Mouse (Mus musculus) macrophage (primary cell): ENCODE measurements around the gene Ccdc188. TPM values are rescaled to one million over a fixed set of nuclear protein-coding genes. Genes with fewer than 3 reads are reported as not detected.
"Not testable (repeated sequence)": the region's sequence is repeated elsewhere in the genome, so short reads cannot be mapped to it uniquely, and the experiment has no call there.

ENCODE experiments used
- H3K27ac ChIP-seq: fragments of 350-480 bp; formaldehyde crosslinking; 2 replicates; pipeline ENCODE4 v1.9.0; 2021
- H3K36me3 ChIP-seq: fragments of 350-480 bp; formaldehyde crosslinking; 2 replicates; pipeline ENCODE4 v1.9.0; 2021; ENCODE audit errors: inconsistent target
- H3K4me3 ChIP-seq: fragments of 350-480 bp; formaldehyde crosslinking; 2 replicates; pipeline ENCODE4 v1.9.0; 2021; ENCODE audit errors: inconsistent target
- H3K79me2 ChIP-seq: fragments of 350-480 bp; formaldehyde crosslinking; 2 replicates; pipeline ENCODE4 v1.9.0; 2021; ENCODE audit errors: inconsistent target
- WGBS: methylation state at CpG from one replicate; pipeline ENCODE4 v1.1.7; 2026; ENCODE audit warnings: inconsistent platforms; ENCODE audit not compliant: missing documents; 5-methylcytosine and 5-hydroxymethylcytosine counted together
- polyA plus RNA-seq: library from polyadenylated mRNA; stranded (reverse); fragments of 250-400 nt; gene quantifications from 3 replicates; pipeline ENCODE4 v1.2.4, GENCODE M21; 2018; ENCODE audit warnings: inconsistent platforms

Gene Ccdc188
- polyA plus RNA-seq, 1 experiment from 2014 or later: not detected

GRCm38 (mm10) chr16:18194208-18194985, 23.3 kb upstream of the Ccdc188 start:
- H3K27ac ChIP-seq: peak overlapping the region; percentile 60
- WGBS: 89% methylated on average over 15 of the region's 15 CpGs
- no peak overlapping the region for H3K4me3 ChIP-seq
- H3K79me2 ChIP-seq: no peaks in the 10 kb centered on the region
- H3K36me3 ChIP-seq: no peaks in the 10 kb centered on the region

- Histone ChIP-seq H3K79me2 (no peaks in the 10 kb centered on the region), H3K4me3 (no peak overlapping the region), H3K36me3 (no peaks in the 10 kb centered on the region), H3K27ac (peak overlapping the region; percentile 60)
- 5% methylated on average over 5 of the region's 5 CpGs for WGBS
Observed at GRCm38 (mm10) chr16:18195068-18195467, 22.6 kb upstream of the Ccdc188 start.

DNA sequence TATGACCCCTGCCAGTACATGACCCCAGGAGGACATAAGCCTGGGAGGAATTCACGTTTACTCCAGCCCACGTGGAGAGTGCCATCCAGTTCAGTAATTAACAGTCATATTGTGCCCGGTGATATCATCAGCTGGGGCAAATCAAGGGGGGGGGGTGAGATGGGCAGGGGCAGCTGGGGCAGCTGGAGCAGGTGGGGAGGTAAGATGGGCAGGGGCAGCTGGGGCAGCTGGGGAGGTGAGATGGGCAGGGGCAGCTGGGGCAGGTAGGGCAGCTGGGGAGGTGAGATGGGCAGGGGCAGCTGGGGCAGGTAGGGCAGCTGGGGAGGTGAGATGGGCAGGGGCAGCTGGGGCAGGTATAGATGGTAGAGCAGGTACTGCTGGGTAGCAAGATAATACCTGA, 22.1 kb upstream of the Ccdc188 start:
- not testable (repeated sequence) for H3K36me3 ChIP-seq, H3K4me3 ChIP-seq, H3K79me2 ChIP-seq
- H3K27ac ChIP-seq: peak overlapping the region; percentile 60
- WGBS: 63% methylated on average over 3 of the region's 3 CpGs

- H3K36me3 ChIP-seq: no peaks in the 10 kb centered on the region
- 95% methylated on average over 6 of the region's 6 CpGs for WGBS
Observed at GRCm38 (mm10) chr16:18197881-18198280, 19.8 kb upstream of the Ccdc188 start.

GRCm38 (mm10) chr16:18198365-18199098, 19.1 kb upstream of the Ccdc188 start:
- Histone ChIP-seq H3K4me3 (no peak overlapping the region), H3K36me3 (no peaks in the 10 kb centered on the region), H3K27ac (no peak overlapping the region), H3K79me2 (no peaks in the 10 kb centered on the region)
- 97% methylated on average over 10 of the region's 10 CpGs for WGBS

More at GRCm38 (mm10) chr16:18197881-18198280, 19.8 kb upstream of the Ccdc188 start:
- no peak overlapping the region for H3K4me3 ChIP-seq
- no peaks in the 10 kb centered on the region for H3K79me2 ChIP-seq
- H3K27ac ChIP-seq: no peak overlapping the region

DNA sequence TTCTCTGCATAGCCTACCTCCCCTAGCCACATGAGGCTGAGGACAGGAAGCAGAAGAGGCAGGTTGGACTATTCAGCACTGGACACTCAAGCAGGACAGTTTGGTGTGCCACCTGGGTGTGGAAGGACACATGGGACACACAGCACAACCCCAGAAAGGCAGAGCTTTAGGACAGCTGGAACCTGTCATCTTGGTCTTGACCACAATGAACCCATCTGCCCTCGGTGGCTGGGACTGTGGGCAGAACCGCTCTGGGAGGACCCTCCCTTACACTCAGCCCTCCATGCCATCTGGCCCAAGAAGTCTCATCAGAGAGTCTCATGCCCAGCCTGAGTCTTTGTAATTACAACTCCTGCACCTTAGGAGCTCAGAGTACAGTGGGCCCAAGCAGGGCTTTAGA, 17.6 kb upstream of the Ccdc188 start:
- Histone ChIP-seq H3K79me2 (no peaks in the 10 kb centered on the region), H3K4me3 (no peak overlapping the region), H3K36me3 (no peaks in the 10 kb centered on the region), H3K27ac (no peak overlapping the region)
- WGBS: 88% methylated on average over 2 of the region's 2 CpGs

- H3K4me3 ChIP-seq: no peak overlapping the region
- H3K79me2 ChIP-seq: no peaks in the 10 kb centered on the region
- no peak overlapping the region for H3K27ac ChIP-seq
- 94% methylated on average over 1 of the region's 1 CpGs for WGBS
- no peaks in the 10 kb centered on the region for H3K36me3 ChIP-seq
Observed at GRCm38 (mm10) chr16:18201620-18202019, 16.1 kb upstream of the Ccdc188 start.

GRCm38 (mm10) chr16:18202061-18202460, 15.6 kb upstream of the Ccdc188 start:
- Histone ChIP-seq H3K79me2 (no peaks in the 10 kb centered on the region), H3K27ac (no peak overlapping the region), H3K36me3 (no peaks in the 10 kb centered on the region), H3K4me3 (no peak overlapping the region)
- 100% methylated on average over 1 of the region's 1 CpGs for WGBS

DNA sequence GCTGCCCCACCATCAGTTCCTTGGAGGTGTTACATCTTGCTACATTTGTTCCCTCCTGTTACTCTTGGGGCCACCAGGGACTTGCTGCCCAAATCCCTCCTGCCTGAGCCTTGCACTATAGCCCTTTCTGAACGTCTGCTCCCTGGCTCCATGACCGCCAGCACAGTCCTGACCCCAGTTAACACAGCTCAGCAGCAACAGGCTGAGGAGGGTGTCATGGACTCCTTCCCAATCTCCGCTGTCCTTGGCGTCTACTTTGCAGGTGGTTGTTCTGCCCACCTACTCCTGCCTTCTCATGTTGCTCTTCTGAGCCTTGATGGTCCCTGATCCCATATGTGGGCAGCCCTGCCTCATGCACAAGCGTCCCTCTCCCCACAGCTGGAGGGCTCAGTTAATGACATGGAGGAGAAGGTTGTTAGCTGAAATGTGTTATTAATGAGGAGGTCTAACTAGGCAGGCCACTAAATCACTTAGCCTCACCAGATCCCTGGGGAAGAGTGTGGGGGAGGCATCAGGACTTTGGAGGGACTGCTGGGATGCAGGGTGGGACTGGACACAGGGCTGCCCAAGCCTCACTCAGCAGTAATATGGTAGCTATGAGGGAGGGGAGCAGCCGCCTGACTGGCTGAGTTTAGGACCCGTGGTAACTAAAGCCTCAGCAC, 14.1 kb upstream of the Ccdc188 start:
- Histone ChIP-seq H3K79me2 (no peaks in the 10 kb centered on the region), H3K36me3 (no peaks in the 10 kb centered on the region), H3K4me3 (no peak overlapping the region), H3K27ac (no peak overlapping the region)
- 90% methylated on average over 7 of the region's 7 CpGs for WGBS

GRCm38 (mm10) chr16:18210701-18211416, 6.8 kb upstream of the Ccdc188 start:
- no peak overlapping the region for H3K4me3 ChIP-seq
- no peaks in the 10 kb centered on the region for H3K79me2 ChIP-seq
- WGBS: 43% methylated on average over 3 of the region's 8 CpGs

DNA sequence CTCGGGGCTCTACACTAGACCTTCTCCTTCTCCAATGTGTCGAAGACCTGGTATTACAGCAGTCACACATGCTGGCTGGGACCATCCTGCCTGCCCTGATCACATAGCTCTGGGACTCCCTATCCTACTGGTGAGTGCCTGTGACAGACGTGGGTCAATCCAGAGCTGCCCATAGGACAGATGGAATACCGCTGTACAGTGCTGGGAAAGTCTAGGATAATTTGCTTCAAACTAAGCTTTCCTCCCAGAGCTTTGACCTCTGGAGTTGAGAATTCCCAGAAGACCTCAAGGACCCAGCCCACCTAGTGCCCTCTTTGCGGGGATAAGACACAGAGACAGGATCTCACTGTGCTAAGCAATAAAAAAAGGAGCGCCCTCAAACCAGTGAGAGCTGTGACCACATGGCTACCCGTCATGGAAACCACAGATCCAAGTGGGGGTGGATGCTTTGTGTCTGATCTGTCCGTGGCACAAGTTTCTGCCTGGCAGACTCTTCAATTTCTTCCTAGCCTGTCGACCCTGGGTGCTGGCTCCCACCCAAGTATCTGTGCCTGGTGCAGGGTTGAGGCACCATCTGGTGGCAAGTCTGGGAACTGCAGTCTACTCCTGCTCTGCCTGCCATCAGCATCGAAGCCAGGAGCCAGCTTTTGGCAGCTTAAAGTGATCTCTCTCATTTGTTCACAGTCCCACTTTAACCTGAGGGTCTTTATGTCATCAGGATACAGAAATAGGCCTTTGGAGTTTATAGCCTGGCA, 6.1 kb upstream of the Ccdc188 start:
- H3K79me2 ChIP-seq: no peaks in the 10 kb centered on the region
- H3K4me3 ChIP-seq: no peak overlapping the region
- 44% methylated on average over 10 of the region's 10 CpGs for WGBS
- H3K27ac ChIP-seq: no peak overlapping the region
- H3K36me3 ChIP-seq: no peaks in the 10 kb centered on the region

More at GRCm38 (mm10) chr16:18210701-18211416, 6.8 kb upstream of the Ccdc188 start:
- H3K27ac ChIP-seq: no peak overlapping the region
- H3K36me3 ChIP-seq: no peaks in the 10 kb centered on the region

DNA sequence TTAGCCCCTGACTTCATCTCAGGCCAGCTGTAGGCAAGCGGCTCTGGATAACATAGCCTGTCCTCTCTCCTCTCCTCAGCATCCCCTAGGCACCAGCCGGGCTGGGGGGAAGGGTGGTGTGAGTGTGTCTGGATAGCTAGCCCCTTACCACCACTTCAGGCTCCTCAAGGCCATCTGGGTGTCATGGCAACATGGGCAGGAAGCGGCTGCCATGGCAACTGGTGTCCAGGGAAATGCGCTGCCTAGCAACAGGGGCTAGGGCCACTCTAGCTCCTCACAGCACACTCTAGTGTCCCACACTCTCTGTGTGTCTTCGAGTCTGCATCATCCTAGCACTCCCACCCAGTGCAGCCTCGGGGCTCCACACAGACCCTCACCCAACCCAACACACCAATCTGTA, 4.0 kb upstream of the Ccdc188 start:
- 73% methylated on average over 6 of the region's 6 CpGs for WGBS
- no peaks in the 10 kb centered on the region for H3K79me2 ChIP-seq

DNA sequence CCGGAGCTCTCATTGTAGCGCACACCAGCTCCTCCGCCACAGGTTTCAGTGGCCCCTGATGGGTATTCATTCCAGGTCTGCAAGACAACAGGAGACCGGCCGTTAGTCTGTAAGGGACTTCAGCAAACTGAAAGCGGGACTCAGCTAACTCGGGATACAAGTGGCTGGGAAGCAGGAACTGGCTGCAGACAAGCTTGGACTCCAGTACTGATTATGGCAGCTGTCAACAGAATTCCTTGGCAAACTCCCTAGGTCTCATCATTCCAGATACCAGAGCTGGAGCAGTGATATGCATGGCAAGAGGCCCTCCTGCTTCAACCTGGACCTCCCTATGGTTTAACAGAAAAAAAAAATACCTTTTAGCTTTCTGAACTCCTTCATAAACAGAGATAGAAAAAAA, 2.8 kb upstream of the Ccdc188 start:
- H3K79me2 ChIP-seq: no peaks in the 10 kb centered on the region
- 84% methylated on average over 7 of the region's 7 CpGs for WGBS
- no peak overlapping the region for H3K27ac ChIP-seq
- H3K4me3 ChIP-seq: no peak overlapping the region
- no peaks in the 10 kb centered on the region for H3K36me3 ChIP-seq

More for the DNA sequence above, 4.0 kb upstream of the Ccdc188 start:
- Histone ChIP-seq H3K27ac (no peak overlapping the region), H3K36me3 (no peaks in the 10 kb centered on the region), H3K4me3 (no peak overlapping the region)

- Histone ChIP-seq H3K36me3 (no peaks in the 10 kb centered on the region), H3K4me3 (no peak overlapping the region), H3K27ac (no peak overlapping the region), H3K79me2 (no peaks in the 10 kb centered on the region)
- WGBS: 96% methylated on average over 5 of the region's 9 CpGs
Observed at GRCm38 (mm10) chr16:18218580-18218996, 909 bp downstream of the Ccdc188 start.
